Mouse (Mus musculus) frontal cortex, postnatal 10 days (tissue): ENCODE measurements around the gene Polq.
A peak's percentile ranks its signal among the peaks of the same experiment; 100 is the strongest.

ENCODE experiments used
- DNase-seq, 2 experiments: peaks; one replicate each; pipeline ENCODE4 v3.0.0; 2022; ENCODE audit warnings: low spot score in 2 of 2, mixed read lengths in 1 of 2

Gene Polq

GRCm38 (mm10) chr16:37011061-37011921, at the start of gene Polq:
TSS of gene Polq (plus strand) at chr16:37011786.
- peak; percentile 84 to 89 for DNase-seq

- no peak for DNase-seq
Observed at GRCm38 (mm10) chr16:36963415-36963814, 48.2 kb upstream of the Polq start.

GRCm38 (mm10) chr16:36979127-36979526, 32.5 kb upstream of the Polq start:
- DNase-seq = no peak

DNA sequence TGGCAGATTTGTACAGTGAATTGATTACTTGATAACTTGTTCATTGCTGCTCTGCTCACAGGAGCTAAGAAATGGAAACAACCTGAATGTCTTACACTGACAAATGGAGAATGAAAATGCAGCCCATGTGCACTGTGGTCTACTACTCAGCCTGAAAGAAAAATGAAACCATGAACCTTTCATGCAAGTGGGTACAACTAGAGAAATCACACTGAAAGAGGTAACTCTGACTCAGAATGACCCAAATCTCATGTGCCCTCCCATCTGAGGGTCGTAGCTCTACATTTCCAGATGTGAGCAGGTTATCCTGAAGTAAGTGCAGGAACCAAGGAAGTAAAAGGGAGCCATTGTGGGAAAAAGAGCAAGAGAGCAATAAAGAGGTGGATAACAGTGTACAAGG, 27.8 kb upstream of the Polq start:
- DNase-seq = no peak

DNA sequence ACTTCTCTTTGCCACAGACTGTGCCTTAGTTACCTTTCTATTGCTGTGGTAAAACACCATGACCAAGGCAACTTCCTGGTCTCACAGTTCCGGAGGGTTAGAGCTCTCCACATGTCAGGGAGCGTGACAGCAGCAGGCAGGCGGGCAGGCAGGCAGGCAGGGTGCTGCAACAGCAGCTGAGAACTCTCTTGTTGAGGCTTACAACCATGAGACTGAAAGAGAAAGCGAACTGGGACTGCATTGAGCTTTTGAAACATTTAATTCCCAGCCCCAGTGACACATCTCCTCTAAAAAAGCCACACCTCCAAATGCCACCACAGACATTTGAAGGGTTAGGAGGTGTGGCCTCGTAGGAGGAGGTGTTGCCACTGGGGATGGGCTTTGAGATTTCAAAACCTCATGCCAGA, 25.9 kb upstream of the Polq start:
- DNase-seq = no peak

DNA sequence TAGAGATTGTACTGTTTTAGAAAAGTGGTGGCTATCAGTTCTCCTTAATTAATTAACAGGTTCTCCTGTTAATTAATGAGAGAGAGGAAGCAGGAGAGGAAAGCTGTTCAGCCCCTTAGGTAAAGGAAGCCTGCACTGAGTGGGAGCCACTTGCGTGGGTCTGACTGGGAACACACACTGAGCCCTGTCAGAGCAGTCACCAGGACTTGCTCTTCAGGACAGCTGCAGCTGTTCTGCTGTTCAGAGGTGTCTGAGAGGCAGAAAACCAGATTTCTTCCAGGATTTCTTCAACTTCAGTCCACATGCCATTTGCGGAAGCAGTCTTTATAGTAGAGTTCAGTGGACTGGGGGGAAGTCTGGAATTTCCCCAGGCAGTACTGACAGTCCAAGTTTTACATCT, 24.2 kb upstream of the Polq start:
- DNase-seq = no peak

- DNase-seq = no peak
Observed at GRCm38 (mm10) chr16:36988066-36988465, 23.5 kb upstream of the Polq start.

GRCm38 (mm10) chr16:36989493-36989892, 22.1 kb upstream of the Polq start:
- no peak for DNase-seq

DNA sequence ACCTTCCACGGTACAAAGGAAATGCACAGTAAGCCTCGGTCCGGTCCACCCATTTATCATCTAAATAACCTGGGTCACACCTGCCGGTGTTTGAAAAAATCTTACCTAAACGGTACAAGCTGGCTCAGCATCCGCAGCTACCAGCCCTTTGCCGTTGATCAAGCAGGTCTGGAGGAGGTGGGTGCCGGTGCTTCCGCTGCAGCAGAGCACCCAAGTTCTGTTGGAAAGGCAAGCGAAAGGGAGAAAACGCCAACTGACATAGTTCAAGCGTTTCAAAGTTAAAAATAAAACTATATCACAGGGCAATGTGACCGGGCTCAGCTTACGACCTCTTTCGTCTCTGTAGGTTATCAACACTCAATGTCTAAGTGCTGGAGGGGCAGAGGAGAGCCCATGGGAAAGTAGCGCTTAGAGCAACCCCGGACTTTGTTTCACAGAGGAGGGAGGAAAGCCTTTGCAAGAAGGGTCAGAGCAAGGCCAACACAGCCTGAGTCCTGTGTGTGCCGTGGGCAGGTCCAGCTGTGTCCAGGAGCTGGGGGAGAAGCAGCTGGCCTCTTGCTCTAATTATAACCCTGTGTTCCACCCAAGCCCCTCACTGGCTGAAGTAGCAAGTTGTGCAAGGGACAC, 21.5 kb upstream of the Polq start, which contains the start of gene Fbxo40:
TSS of gene Fbxo40 (minus strand) at position 469 of the 627 bp plus-strand sequence.
- no peak for DNase-seq

GRCm38 (mm10) chr16:36997650-36998049, 13.9 kb upstream of the Polq start:
- no peak for DNase-seq

GRCm38 (mm10) chr16:36999366-36999972, 12.1 kb upstream of the Polq start:
- DNase-seq = no peak

- DNase-seq = no peak
Observed at GRCm38 (mm10) chr16:37009262-37009661, 2.3 kb upstream of the Polq start.

GRCm38 (mm10) chr16:37010370-37010769, 1.2 kb upstream of the Polq start:
- DNase-seq = no peak

GRCm38 (mm10) chr16:37011922-37012289, 320 bp downstream of the Polq start:
- peak in 1 of 2 experiments; percentile 9 for DNase-seq

DNA sequence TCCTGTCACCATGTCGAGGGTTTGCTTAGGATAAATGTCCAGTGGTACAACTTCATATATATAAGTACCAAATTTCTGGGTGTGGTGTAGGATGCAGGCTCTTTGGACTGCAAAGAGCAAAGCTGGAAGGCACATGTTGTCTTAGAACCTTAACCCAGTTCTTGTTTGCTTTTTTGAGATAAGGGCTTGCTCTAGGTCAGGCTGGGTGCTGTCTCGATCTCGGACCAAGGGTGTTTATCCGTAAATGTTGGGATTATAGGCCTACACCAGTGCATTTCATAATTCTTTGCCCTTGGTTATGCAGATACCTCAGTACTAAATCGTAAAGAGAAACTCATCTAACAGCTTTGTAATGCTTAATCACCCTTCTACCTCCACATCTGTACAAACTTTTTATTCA, 750 bp downstream of the Polq start:
- no peak for DNase-seq

DNA sequence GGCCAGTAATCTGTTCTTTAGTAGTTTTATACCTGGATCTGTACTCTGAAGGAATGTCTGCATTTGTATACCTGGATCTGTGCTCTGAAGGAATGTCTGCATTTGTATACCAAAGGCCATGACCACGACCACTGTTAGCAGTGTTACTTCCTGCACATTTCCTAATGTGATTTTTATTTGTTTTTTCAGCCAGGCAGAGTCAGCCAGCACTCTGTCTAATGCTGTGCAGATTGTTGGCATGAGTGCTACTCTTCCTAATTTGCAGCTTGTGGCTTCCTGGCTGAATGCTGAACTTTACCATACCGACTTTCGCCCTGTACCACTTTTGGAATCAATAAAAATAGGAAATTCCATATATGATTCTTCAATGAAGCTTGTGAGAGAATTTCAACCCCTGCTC, 16.0 kb downstream of the Polq start:
- no peak for DNase-seq

GRCm38 (mm10) chr16:37031996-37032395, 20.4 kb downstream of the Polq start:
- DNase-seq = no peak

- DNase-seq = no peak
Observed at GRCm38 (mm10) chr16:37034751-37035150, 23.2 kb downstream of the Polq start.

DNA sequence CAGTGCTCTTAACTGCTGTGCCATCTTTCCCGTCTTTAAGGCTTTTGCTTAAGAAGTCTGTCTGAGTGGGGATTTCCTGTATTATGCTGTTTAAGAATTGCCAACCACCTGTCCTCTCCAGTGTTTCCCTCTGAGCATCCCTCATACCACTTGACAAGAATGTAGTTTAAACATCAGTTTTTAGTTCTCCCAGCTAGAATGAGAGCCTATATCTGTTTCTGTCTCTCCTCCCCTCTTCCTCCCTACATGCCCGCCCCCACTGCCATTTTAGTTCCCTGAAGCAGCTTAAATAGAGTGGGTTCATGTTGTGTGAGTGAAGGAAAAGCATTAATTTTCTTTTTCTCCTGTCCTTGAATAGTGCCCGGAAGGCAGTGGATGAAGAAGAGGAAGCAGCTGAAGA, 48.0 kb downstream of the Polq start:
- DNase-seq = no peak

GRCm38 (mm10) chr16:37061261-37061660, 49.7 kb downstream of the Polq start:
- DNase-seq = no peak

- DNase-seq = no peak
Observed at GRCm38 (mm10) chr16:37072354-37072753, 60.8 kb downstream of the Polq start.

- no peak for DNase-seq
Observed at GRCm38 (mm10) chr16:37089648-37090047, 78.1 kb downstream of the Polq start.
